Mouse (Mus musculus) spleen, postnatal 10 days (tissue): ENCODE measurements around the gene Gm5415.
"Not testable (repeated sequence)": the region's sequence is repeated elsewhere in the genome, so short reads cannot be mapped to it uniquely, and the experiment has no call there.

Source experiments
- DNase-seq, 2 experiments: peaks; one replicate each; pipeline ENCODE4 v3.0.0; 2021 to 2022; ENCODE audit warnings: low spot score in 2 of 2

Gene Gm5415

GRCm38 (mm10) chr1:32547194-32547593 is at the start of gene Gm5415:
Gm5415 (minus strand) TSS chr1:32547294.
- not testable (repeated sequence) for DNase-seq

- no peak for DNase-seq
Observed at GRCm38 (mm10) chr1:32568901-32569300, 21.8 kb upstream of the Gm5415 start.

GRCm38 (mm10) chr1:32553925-32554324 is 6.8 kb upstream of the Gm5415 start:
- no peak for DNase-seq

GRCm38 (mm10) chr1:32553459-32553858 is 6.4 kb upstream of the Gm5415 start:
- no peak for DNase-seq

GRCm38 (mm10) chr1:32503381-32503780 is 43.7 kb downstream of the Gm5415 start:
- DNase-seq, result no peak
